Mouse (Mus musculus) thymus, adult 2 months (tissue): Measurements from ENCODE around the gene Pcgf6.

Source experiments
- CTCF ChIP-seq: fragments of 200-500 bp; IDR thresholded peaks from 2 replicates; pipeline ENCODE4 v1.5.1; 2012; ENCODE audit warnings: mild to moderate bottlenecking, control low read depth, low read length, moderate library complexity, borderline replicate concordance; ENCODE audit not compliant: control insufficient read depth, poor library complexity, insufficient read depth; ENCODE audit errors: extremely low read depth
- POLR2A ChIP-seq: fragments of 200-500 bp; IDR thresholded peaks from 2 replicates; pipeline ENCODE4 v1.6.1; 2012; ENCODE audit warnings: mild to moderate bottlenecking, low read length, control low read depth, moderate library complexity; ENCODE audit not compliant: control insufficient read depth, poor library complexity, insufficient read depth; ENCODE audit errors: extremely low read depth

DNA sequence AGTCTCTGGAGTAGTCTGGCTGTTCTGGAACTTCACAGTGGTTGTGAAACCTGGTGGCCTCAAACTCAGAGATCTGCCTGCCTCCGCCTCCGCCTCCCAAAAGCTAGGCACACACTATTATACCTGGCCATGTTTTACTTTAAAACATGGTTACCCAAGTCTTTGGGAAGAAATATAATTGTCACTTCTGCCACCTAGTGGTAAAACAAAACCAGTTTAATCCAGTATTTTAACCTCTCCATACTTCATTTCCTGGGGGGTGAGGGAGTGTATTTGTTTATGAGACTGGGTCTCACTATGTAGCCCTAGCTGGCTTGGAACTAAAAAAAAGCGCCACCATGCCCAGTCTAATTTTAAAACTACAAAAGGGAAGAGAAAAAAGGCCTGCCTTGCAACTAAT is 7.1 kb downstream of the Pcgf6 start:
- TF ChIP-seq CTCF: no peak
- no peak for TF ChIP-seq POLR2A
